Mouse (Mus musculus): ENCODE measurements around the gene Opcml.
A peak's percentile ranks its signal among the peaks of the same experiment; 100 is the strongest.

The Opcml gene

GRCm38 (mm10) chr9:28748902-28749301, 958.3 kb downstream of the Opcml start:
- peak; percentile 39 to 40 for DNase-seq (ENCODE audit: low spot score in 2 of 2)

GRCm38 (mm10) chr9:28752908-28753307, 962.3 kb downstream of the Opcml start:
- no peak for DNase-seq (ENCODE audit: low spot score in 2 of 2)

GRCm38 (mm10) chr9:28756841-28757451, 966.4 kb downstream of the Opcml start:
- no peak for DNase-seq (ENCODE audit: low spot score in 2 of 2)

DNA sequence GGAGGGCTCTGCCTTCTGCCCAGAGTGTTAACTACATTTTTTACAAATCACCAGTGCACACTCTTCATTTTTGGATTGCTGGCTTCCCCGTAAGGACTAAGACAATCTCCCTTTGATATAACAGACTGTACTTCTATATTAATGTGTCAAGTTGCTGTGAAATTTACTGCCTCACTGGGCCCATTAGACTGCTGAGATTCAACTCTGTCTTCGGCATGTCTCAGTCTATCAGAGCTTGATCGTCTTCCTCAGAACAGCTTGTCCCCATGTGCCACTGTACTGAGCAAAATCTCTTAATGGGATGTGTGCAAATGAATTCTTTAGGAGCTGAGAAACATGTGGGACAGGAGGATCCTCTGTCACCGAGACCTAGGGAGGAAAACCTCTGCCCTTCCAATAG, 970.9 kb downstream of the Opcml start:
- no peak for DNase-seq (ENCODE audit: low spot score in 2 of 2)

GRCm38 (mm10) chr9:28764149-28764548, 973.6 kb downstream of the Opcml start:
- DNase-seq (ENCODE audit: low spot score in 2 of 2): no peak

GRCm38 (mm10) chr9:28776517-28777503, 986.2 kb downstream of the Opcml start:
- DNase-seq (ENCODE audit: low spot score in 2 of 2): no peak

DNA sequence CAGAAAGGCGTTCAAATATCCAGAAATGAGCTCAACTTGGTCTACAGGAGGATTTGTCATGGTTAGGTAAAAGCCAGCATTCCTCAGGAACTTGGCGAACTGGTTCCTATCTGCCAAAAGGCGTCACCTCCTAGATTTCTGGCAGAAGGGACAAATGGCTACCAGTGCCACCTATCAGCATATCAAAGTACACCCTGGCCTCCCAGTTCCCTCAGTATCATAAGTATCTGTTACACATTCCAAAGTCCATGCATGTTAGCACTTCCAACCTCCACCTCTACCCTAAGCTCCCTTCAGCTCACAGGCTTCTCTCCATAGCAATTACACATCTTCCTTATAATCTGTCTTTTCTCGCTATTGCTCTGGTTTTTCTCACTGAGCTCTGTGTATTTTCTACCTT, 993.3 kb downstream of the Opcml start:
- DNase-seq (ENCODE audit: low spot score in 2 of 2): no peak

DNA sequence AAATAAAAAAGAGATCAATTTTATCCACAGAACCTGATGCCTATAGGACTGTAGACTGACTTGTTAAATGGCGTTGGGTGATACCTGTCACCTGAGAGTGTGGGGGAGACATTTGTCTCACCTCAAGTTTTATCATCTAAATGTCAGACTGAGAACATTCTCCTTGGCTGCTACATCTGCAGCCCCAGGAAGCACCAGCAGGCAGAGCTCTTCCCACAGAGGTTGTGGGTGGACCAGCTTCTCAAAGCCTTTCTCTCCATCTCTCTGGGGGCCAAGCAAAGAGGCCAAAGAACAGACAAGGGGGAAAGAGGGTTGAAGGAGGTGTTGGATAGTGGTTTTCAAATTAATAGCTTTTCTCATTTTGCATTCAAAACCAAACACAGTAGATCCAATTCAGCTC, 998.9 kb downstream of the Opcml start:
- DNase-seq (ENCODE audit: low spot score in 2 of 2): no peak

- no peak for DNase-seq (ENCODE audit: low spot score in 2 of 2)
Observed at GRCm38 (mm10) chr9:28800100-28800499, 1009.5 kb downstream of the Opcml start.

DNA sequence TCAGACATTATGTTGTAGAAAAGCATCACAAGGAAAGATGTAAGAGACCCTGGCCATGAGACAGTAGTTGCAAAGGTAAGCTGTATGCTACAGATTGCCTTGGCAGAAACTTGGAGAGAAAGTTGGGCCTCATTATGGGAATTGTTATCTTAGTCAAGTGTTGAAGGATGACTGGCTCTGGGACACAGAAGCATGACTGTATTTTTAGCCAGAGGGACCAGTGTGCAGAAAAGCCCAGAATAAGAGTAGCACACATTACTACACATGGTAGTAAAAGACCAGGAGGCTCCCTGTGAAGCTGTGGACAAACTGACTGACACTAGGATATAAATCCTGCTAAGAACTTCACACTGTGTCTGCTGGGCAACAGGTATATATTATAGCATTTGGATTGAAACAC, 1016.1 kb downstream of the Opcml start:
- DNase-seq (ENCODE audit: low spot score in 2 of 2): no peak

DNA sequence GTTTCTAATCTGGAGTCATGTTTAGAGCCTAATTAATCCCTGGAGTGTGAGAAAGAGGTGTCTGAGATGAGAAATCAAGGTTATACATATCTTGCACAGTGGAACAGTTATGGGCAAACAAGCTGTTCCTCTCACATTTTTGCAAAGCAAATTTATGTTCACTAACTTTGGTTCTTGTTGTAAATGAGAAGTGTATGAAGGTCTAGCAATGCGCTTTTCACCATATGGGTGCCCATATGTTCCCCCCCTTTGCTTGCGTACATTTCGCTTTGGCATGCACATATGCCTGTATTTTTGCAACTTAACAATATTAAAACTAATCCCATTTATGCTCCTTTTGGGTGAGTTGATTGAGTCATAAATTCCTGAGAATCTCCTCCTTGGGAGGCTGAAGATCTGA, 1031.5 kb downstream of the Opcml start:
- DNase-seq (ENCODE audit: low spot score in 2 of 2): peak; percentile 66 to 84

GRCm38 (mm10) chr9:28822466-28822865, 1031.9 kb downstream of the Opcml start:
- DNase-seq (ENCODE audit: low spot score in 2 of 2): peak in 1 of 2 experiments; percentile 33

DNA sequence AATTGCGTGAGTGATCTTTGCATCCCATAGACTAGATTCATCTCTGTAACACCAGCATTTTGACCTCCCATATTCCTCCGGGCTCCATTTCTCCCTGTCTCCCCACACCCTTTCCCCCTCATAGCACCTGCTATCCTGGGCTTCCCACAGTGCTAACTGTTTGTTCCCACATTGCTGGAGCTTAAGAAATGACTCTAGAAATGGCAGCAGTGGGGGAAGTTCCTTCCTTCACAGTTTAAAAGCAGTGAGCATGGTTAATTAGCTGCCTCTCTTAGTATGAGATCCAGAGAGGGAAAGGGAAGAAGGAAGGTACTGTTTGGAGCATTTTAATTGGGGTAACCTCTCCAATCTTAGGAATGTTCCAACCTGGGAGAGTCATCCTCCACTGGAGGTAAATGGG, 1035.2 kb downstream of the Opcml start:
- DNase-seq (ENCODE audit: low spot score in 2 of 2): no peak

DNA sequence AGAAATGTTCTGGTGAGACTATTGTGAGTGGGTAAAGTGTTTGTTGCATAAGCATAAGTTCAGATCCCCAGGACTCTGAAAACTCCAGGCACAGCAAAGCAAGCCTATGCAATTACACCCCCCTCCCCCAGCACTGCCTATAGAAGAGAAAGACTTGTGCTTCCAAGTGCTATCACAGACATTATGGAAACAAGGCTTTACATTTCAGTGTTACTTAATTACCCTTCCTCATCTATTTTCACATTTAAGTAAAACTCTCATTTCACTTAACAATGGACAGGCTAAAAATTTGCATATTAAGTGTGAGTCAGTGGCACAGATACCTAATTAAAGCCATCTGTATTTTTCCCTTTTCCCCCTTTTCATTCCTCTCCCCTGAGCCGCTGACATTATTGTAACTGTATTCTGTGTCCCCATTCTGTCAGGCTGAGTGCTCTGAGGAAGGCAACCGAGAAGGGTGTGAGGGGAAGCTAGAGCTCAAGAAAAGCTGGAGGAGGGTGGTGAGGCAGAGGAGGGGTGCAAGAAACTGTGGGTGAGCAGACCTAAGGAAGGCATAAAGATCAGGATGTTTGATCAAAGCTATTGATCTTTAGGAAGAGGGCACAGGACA, 1055.5 kb downstream of the Opcml start:
- DNase-seq (ENCODE audit: low spot score in 2 of 2): no peak

GRCm38 (mm10) chr9:28855826-28856225, 1065.3 kb downstream of the Opcml start:
- DNase-seq (ENCODE audit: low spot score in 2 of 2): peak in 1 of 2 experiments; percentile 27

GRCm38 (mm10) chr9:28861983-28862382, 1071.4 kb downstream of the Opcml start:
- peak in 1 of 2 experiments; percentile 33 for DNase-seq (ENCODE audit: low spot score in 2 of 2)

GRCm38 (mm10) chr9:28867256-28867655, 1076.7 kb downstream of the Opcml start:
- DNase-seq (ENCODE audit: low spot score in 2 of 2): peak; percentile 44 to 68

DNA sequence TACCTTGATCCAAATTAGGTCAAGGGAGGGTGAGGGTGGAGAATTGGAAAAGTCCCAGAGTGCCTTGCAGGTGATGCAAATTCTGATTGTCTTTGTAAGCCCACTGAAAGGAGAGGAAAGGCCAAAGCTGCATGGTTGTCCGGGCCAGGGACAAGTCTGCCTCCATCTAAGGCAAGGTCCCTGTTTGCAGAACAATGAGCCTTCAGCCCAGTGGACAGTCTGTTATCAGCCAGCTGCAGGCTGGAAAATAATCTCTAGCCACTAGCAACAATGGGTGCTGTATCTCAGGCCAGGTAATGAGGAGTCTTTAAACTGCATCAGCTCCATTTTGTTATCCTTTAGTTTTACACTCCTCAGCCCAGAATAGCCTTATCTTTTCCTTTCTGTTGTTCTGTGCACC, 1079.9 kb downstream of the Opcml start:
- DNase-seq (ENCODE audit: low spot score in 2 of 2): no peak

- no peak for DNase-seq (ENCODE audit: low spot score in 2 of 2)
Observed at GRCm38 (mm10) chr9:28882566-28882965, 1092.0 kb downstream of the Opcml start.

- DNase-seq (ENCODE audit: low spot score in 2 of 2): no peak
Observed at GRCm38 (mm10) chr9:28891611-28892010, 1101.0 kb downstream of the Opcml start.

DNA sequence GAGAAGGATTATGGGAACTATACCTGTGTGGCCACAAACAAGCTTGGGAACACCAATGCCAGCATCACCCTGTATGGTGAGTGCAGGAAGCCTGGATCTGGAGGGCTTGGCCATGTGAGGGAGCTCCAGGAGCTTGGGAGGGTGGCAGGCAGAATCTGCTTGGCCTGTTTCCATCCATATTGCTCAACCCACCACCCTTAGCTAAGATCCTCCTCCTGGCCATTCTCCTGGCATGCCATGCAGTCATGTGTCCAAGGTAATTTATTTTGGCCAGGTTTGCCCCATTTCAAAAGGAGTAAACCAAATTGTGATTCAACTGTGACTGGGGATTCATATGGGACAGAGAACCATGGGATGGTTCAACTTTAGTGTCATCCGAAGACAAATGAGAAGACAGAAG, 1112.7 kb downstream of the Opcml start:
- no peak for DNase-seq (ENCODE audit: low spot score in 2 of 2)

- no peak for DNase-seq (ENCODE audit: low spot score in 2 of 2)
Observed at GRCm38 (mm10) chr9:28909738-28910137, 1119.2 kb downstream of the Opcml start.

Data from right cerebral cortex, postnatal 10 days (tissue).